Mouse (Mus musculus): ENCODE results near the gene Grb10. TPM values are rescaled to one million over a fixed set of nuclear protein-coding genes. Genes with fewer than 3 reads are reported as not detected.

The Grb10 gene
- polyA plus RNA-seq, 1 experiment from 2014 or later: 165 TPM

GRCm38 (mm10) chr11:11940833-11941681 is 97.4 kb downstream of the Grb10 start:
- 8% methylated on average over 5 of the region's 5 CpGs for WGBS
- ATAC-seq: peak; percentile 60; the same call in 1 of the 2 replicates
- peaks cover 56% of the 10 kb centered on the region for H3K36me3 ChIP-seq (ENCODE audit: poor library complexity, severe bottlenecking)

GRCm38 (mm10) chr11:11939611-11940010 is 98.9 kb downstream of the Grb10 start:
- ATAC-seq: no peak
- Histone ChIP-seq H3K27ac (no peak overlapping the region), H3K27me3 (0 out of 2 replicates have a peak, but pooled peaks cover 2% of the 10 kb centered on the region), H3K9me3 (replicated peaks) (no peaks in the 10 kb centered on the region), H3K4me2 (no peak overlapping the region), H3K4me1 (peaks cover 16% of the 10 kb centered on the region; the same call in 1 of the 2 replicates), H3K9ac (no peak overlapping the region), H3K36me3 (ENCODE audit: poor library complexity, severe bottlenecking) (peaks cover 62% of the 10 kb centered on the region), H3K4me3 (no peak overlapping the region)
- WGBS: 81% methylated on average over 3 of the region's 3 CpGs

More at GRCm38 (mm10) chr11:11940833-11941681, 97.4 kb downstream of the Grb10 start:
- Histone ChIP-seq H3K27ac (no peak overlapping the region), H3K4me2 (no peak overlapping the region), H3K27me3 (0 out of 2 replicates have a peak, but pooled peaks cover 2% of the 10 kb centered on the region), H3K4me1 (peaks cover 16% of the 10 kb centered on the region; the same call in 1 of the 2 replicates), H3K9ac (no peak overlapping the region), H3K9me3 (replicated peaks) (no peaks in the 10 kb centered on the region), H3K4me3 (no peak overlapping the region)

- no peaks in the 10 kb centered on the region for H3K9me3 ChIP-seq (replicated peaks)
- peaks cover 16% of the 10 kb centered on the region; the same call in 1 of the 2 replicates for H3K4me1 ChIP-seq
- no peak overlapping the region for H3K27ac ChIP-seq
- H3K4me2 ChIP-seq: no peak overlapping the region
- H3K27me3 ChIP-seq: no peaks in the 10 kb centered on the region
- no peak for ATAC-seq
- H3K9ac ChIP-seq: no peak overlapping the region
- H3K36me3 ChIP-seq (ENCODE audit: poor library complexity, severe bottlenecking): peaks cover 61% of the 10 kb centered on the region
- H3K4me3 ChIP-seq: no peak overlapping the region
- WGBS: 91% methylated on average over 1 of the region's 1 CpGs
These were observed 99.9 kb downstream of the Grb10 start for GRCm38 (mm10) chr11:11938591-11938990.

- no peak for ATAC-seq
- no peak overlapping the region for H3K4me3 ChIP-seq
- H3K9ac ChIP-seq: no peak overlapping the region
- H3K4me1 ChIP-seq: peaks cover 12% of the 10 kb centered on the region; the same call in 1 of the 2 replicates
- no peaks in the 10 kb centered on the region for H3K9me3 ChIP-seq (replicated peaks)
- H3K36me3 ChIP-seq (ENCODE audit: poor library complexity, severe bottlenecking): peaks cover 63% of the 10 kb centered on the region
- H3K27me3 ChIP-seq: no peaks in the 10 kb centered on the region; the same call in 1 of the 2 replicates
- WGBS: 94% methylated on average over 10 of the region's 10 CpGs
- no peak overlapping the region for H3K4me2 ChIP-seq
- H3K27ac ChIP-seq: no peak overlapping the region
These were observed 101.0 kb downstream of the Grb10 start for GRCm38 (mm10) chr11:11937340-11938030.

GRCm38 (mm10) chr11:11934808-11935207 is 103.7 kb downstream of the Grb10 start:
- Histone ChIP-seq H3K4me1 (no peaks in the 10 kb centered on the region), H3K36me3 (ENCODE audit: poor library complexity, severe bottlenecking) (peaks cover 81% of the 10 kb centered on the region), H3K27me3 (no peaks in the 10 kb centered on the region; the same call in 1 of the 2 replicates), H3K4me2 (no peak overlapping the region), H3K9ac (no peak overlapping the region), H3K27ac (no peak overlapping the region), H3K4me3 (no peak overlapping the region), H3K9me3 (replicated peaks) (no peaks in the 10 kb centered on the region)
- 91% methylated on average over 8 of the region's 8 CpGs for WGBS
- no peak for ATAC-seq

- H3K27me3 ChIP-seq: no peaks in the 10 kb centered on the region; the same call in 1 of the 2 replicates
- H3K4me3 ChIP-seq: no peak overlapping the region
- H3K9ac ChIP-seq: no peak overlapping the region
- no peaks in the 10 kb centered on the region for H3K9me3 ChIP-seq (replicated peaks)
- 73% methylated on average over 11 of the region's 11 CpGs for WGBS
- 0 out of 2 replicates have a peak, but pooled peaks have one; percentile 27 for ATAC-seq
- H3K36me3 ChIP-seq (ENCODE audit: poor library complexity, severe bottlenecking): peaks cover 69% of the 10 kb centered on the region
- H3K4me2 ChIP-seq: no peak overlapping the region
- no peaks in the 10 kb centered on the region for H3K4me1 ChIP-seq
- H3K27ac ChIP-seq: no peak overlapping the region
These were observed 106.2 kb downstream of the Grb10 start for GRCm38 (mm10) chr11:11932102-11932789.

- WGBS: 83% methylated on average over 5 of the region's 5 CpGs
- no peaks in the 10 kb centered on the region for H3K4me1 ChIP-seq
- H3K9ac ChIP-seq: no peak overlapping the region
- peaks cover 63% of the 10 kb centered on the region for H3K36me3 ChIP-seq (ENCODE audit: poor library complexity, severe bottlenecking)
- no peak overlapping the region for H3K27ac ChIP-seq
- H3K4me3 ChIP-seq: no peak overlapping the region
- H3K27me3 ChIP-seq: no peaks in the 10 kb centered on the region; the same call in 1 of the 2 replicates
- ATAC-seq: no peak
- H3K4me2 ChIP-seq: no peak overlapping the region
- H3K9me3 ChIP-seq (replicated peaks): no peaks in the 10 kb centered on the region
These were observed 106.8 kb downstream of the Grb10 start for GRCm38 (mm10) chr11:11931688-11932087.

GRCm38 (mm10) chr11:11930527-11930926 is 108.0 kb downstream of the Grb10 start:
- Histone ChIP-seq H3K4me1 (no peaks in the 10 kb centered on the region), H3K27ac (no peak overlapping the region), H3K4me3 (no peak overlapping the region), H3K9me3 (replicated peaks) (no peaks in the 10 kb centered on the region), H3K9ac (no peak overlapping the region), H3K27me3 (no peaks in the 10 kb centered on the region; the same call in 1 of the 2 replicates), H3K4me2 (no peak overlapping the region), H3K36me3 (ENCODE audit: poor library complexity, severe bottlenecking) (peaks cover 52% of the 10 kb centered on the region)
- WGBS: 92% methylated on average over 11 of the region's 11 CpGs
- ATAC-seq: no peak

GRCm38 (mm10) chr11:11929059-11929458 is 109.4 kb downstream of the Grb10 start:
- Histone ChIP-seq H3K4me1 (no peaks in the 10 kb centered on the region), H3K4me3 (no peak overlapping the region), H3K27ac (no peak overlapping the region), H3K27me3 (no peaks in the 10 kb centered on the region; the same call in 1 of the 2 replicates), H3K36me3 (ENCODE audit: poor library complexity, severe bottlenecking) (peaks cover 39% of the 10 kb centered on the region), H3K9me3 (replicated peaks) (no peaks in the 10 kb centered on the region), H3K9ac (no peak overlapping the region), H3K4me2 (no peak overlapping the region)
- ATAC-seq: no peak
- WGBS: 91% methylated on average over 3 of the region's 3 CpGs

GRCm38 (mm10) chr11:11928586-11928985 is 109.9 kb downstream of the Grb10 start:
- Histone ChIP-seq H3K4me3 (no peak overlapping the region), H3K4me1 (no peaks in the 10 kb centered on the region), H3K4me2 (no peak overlapping the region), H3K9me3 (replicated peaks) (no peaks in the 10 kb centered on the region), H3K36me3 (ENCODE audit: poor library complexity, severe bottlenecking) (peaks cover 34% of the 10 kb centered on the region), H3K9ac (no peak overlapping the region), H3K27me3 (no peaks in the 10 kb centered on the region; the same call in 1 of the 2 replicates), H3K27ac (no peak overlapping the region)
- 93% methylated on average over 2 of the region's 2 CpGs for WGBS
- no peak for ATAC-seq

- ATAC-seq: no peak
- no peak overlapping the region for H3K4me3 ChIP-seq
- no peaks in the 10 kb centered on the region for H3K9me3 ChIP-seq (replicated peaks)
- no peak overlapping the region for H3K27ac ChIP-seq
- 35% methylated on average over 3 of the region's 3 CpGs for WGBS
- no peak overlapping the region for H3K4me2 ChIP-seq
- H3K4me1 ChIP-seq: no peaks in the 10 kb centered on the region
- H3K36me3 ChIP-seq (ENCODE audit: poor library complexity, severe bottlenecking): 0 out of 2 replicates have a peak, but pooled peaks cover 3% of the 10 kb centered on the region
- no peak overlapping the region for H3K9ac ChIP-seq
- no peaks in the 10 kb centered on the region for H3K27me3 ChIP-seq
These were observed 114.6 kb downstream of the Grb10 start for GRCm38 (mm10) chr11:11923900-11924299.
